In the genomic region with DNA sequence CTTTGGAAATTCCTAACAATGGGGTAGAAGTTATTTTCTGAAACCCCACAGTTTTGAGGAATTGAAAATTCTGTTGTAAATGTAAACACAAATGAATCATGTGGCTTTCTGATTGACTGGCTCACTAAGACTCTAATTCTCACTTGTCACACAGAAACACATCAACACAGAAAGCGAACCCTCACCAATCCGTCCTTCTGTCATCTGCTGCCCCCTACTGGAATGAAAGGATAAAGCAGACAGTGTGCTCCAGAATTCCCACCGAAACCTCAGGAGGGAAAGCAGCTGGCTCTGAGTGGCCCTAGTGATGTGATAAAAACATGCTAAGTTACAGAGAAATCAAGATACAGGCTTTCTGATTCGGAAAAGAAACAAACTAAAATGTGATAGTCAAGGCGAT, we compare ENCODE assay signal across 8 mouse cellular contexts. TPM values are rescaled to one million over a fixed set of nuclear protein-coding genes. Genes with fewer than 3 reads are reported as not detected.
DNase-seq lines count a peak whose midpoint lies in the region; ATAC-seq and TF ChIP-seq lines count a peak whose summit lies in the region.

No protein-coding gene starts in this region.

- H3K4me3 ChIP-seq in thymus, adult 2 months (ENCODE audit: control insufficient read depth, insufficient read depth, low read length): no peak overlapping the region
- H3K4me3 ChIP-seq in hindbrain, embryonic 14.5 days (replicated peaks; ENCODE audit: low read length): no peak overlapping the region

- H3K4me1 ChIP-seq in thymus, adult 2 months (replicated peaks; ENCODE audit: control insufficient read depth, insufficient read depth, low read length): no peaks in the 10 kb centered on the region
- no peaks in the 10 kb centered on the region for H3K4me1 ChIP-seq in hindbrain, embryonic 14.5 days (replicated peaks; ENCODE audit: control insufficient read depth, insufficient read depth, low read length)

- TF ChIP-seq POLR2A in thymus, adult 2 months (IDR thresholded peaks at IDR 0.05; ENCODE audit: control insufficient read depth, extremely low read depth, insufficient read depth, low read length, poor library complexity): no peak

- H3K36me3 ChIP-seq in thymus, adult 2 months (ENCODE audit: control insufficient read depth, insufficient read depth, low read length): no peaks in the 10 kb centered on the region
- H3K36me3 ChIP-seq in hindbrain, embryonic 14.5 days (replicated peaks; ENCODE audit: control insufficient read depth, insufficient read depth): no peaks in the 10 kb centered on the region

- 0 out of 2 replicates have a peak overlapping the region, but pooled peaks have one; percentile 21 for H3K4me2 ChIP-seq in hindbrain, embryonic 14.5 days (replicated peaks)

- DNase-seq in thymus, adult 2 months: peak; percentile 39
- no peak for DNase-seq in thymus, postnatal 36 days
- peak; percentile 42 to 68 for DNase-seq in adrenal gland, postnatal 36 days
- peak; percentile 90 for DNase-seq in hindbrain, embryonic 14.5 days (ENCODE audit: low spot score)
- DNase-seq in left cerebral cortex, postnatal 4 days: peak; percentile 41
- DNase-seq in naive thymus-derived CD4-positive, alpha-beta T cell, adult 2 months (ENCODE audit: low read depth): peak; percentile 57
- peak; percentile 44 for DNase-seq in thymus, postnatal 4 days

- intact Hi-C loops in left cerebral cortex, postnatal 4 days (cut with DNase I): loop anchor here (5.0 kb wide), 1 partner anchor 258 kb away; no protein-coding TSS in a partner anchor

- H3K27ac ChIP-seq in thymus, adult 2 months (ENCODE audit: control insufficient read depth, insufficient read depth, low read length): no peak overlapping the region
- no peak overlapping the region for H3K27ac ChIP-seq in hindbrain, embryonic 14.5 days

- no peaks in the 10 kb centered on the region for H3K9me3 ChIP-seq in hindbrain, embryonic 14.5 days (ENCODE audit: control insufficient read depth, low read length)

- no peak for TF ChIP-seq CTCF in thymus, adult 2 months (IDR thresholded peaks at IDR 0.05; ENCODE audit: borderline replicate concordance, control insufficient read depth, extremely low read depth, insufficient read depth, low read length, poor library complexity)

- ATAC-seq in erythroblast, adult 5-6 weeks (replicated peaks; ENCODE audit: low FRiP score, poor library complexity, severe bottlenecking): peak; percentile 84
- ATAC-seq in hindbrain, embryonic 14.5 days (ENCODE audit: low FRiP score): peak; percentile 82

- H3K9ac ChIP-seq in hindbrain, embryonic 14.5 days: no peak overlapping the region

- no peaks in the 10 kb centered on the region for H3K27me3 ChIP-seq in thymus, adult 2 months (ENCODE audit: control insufficient read depth, insufficient read depth, low read length)
- no peaks in the 10 kb centered on the region for H3K27me3 ChIP-seq in hindbrain, embryonic 14.5 days (ENCODE audit: control insufficient read depth, insufficient read depth, low read length)

- WGBS in thymus, adult 2 months: 27% methylated on average over 5 of the region's 5 CpGs
- 12% methylated on average over 5 of the region's 5 CpGs for WGBS in hindbrain, embryonic 14.5 days

RNA-seq across cellular contexts. Expression of a gene that starts 14.4 kb away (rescaled TPM):
- 171 and 180 TPM in 2 replicates for polyA plus RNA-seq in thymus, adult 2 months (2012; rRNA removed)
- 100 to 1,000 TPM; 343 to 370 TPM for total RNA-seq in adrenal gland, postnatal 36 days (2021)
- 54.1 and 56.7 TPM in 2 replicates for total RNA-seq in erythroblast, adult 5-6 weeks (2015; ENCODE audit: low replicate concordance)
- 30.5 and 49.2 TPM in 2 replicates for total RNA-seq in erythroblast, adult 5-6 weeks (2017; ENCODE audit: low replicate concordance)
- polyA plus RNA-seq in hindbrain, embryonic 14.5 days (2014; fragmentation: Nextera tagmentation; extraction: Ambion mirVana): 312 and 319 TPM in 2 replicates
- total RNA-seq in left cerebral cortex, postnatal 4 days (2021): 100 to 1,000 TPM; 130 to 135 TPM

Comparison
In these comparisons a context has a peak if more than half of its experiments do, and no peak if none do; other contexts are left out.
1. DNase-seq: peak in thymus, adult 2 months (single experiment), adrenal gland, postnatal 36 days (2 of 2), hindbrain, embryonic 14.5 days (single experiment), left cerebral cortex, postnatal 4 days (single experiment), naive thymus-derived CD4-positive, alpha-beta T cell, adult 2 months (single experiment) and thymus, postnatal 4 days (single experiment); none in thymus, postnatal 36 days (0 of 2).